Mouse (Mus musculus): ENCODE measurements around the gene Auts2. TPM values are rescaled to one million over a fixed set of nuclear protein-coding genes. Genes with fewer than 3 reads are reported as not detected.

Auts2 gene
- polyA plus RNA-seq, 2 experiments: 38.3 to 50.8 TPM

DNA sequence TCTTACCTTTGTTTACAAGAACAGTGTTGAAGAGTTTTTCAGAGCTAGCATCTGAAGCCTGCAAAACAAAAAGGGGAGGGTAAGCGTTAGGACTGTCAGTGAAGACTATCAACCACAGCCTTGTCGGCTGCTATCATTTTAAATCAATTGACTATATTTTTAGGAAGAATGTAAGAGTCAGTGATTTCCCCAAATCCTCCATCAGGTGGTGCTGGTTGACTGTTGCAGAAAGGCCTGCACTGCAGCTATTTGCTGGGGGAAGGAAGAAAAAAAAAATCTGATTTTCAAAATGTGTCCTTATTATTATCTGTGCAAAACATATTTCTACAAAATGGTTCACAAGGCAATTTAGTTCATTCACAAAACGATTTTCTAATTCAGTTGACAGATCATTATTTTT, 1009.3 kb downstream of the Auts2 start:
- ATAC-seq (ENCODE audit: low FRiP score, low read depth) (no peak), DNase-seq (ENCODE audit: low spot score) (peak; percentile 85)
- WGBS: 26% methylated on average over 3 of the region's 3 CpGs
- peaks cover 27% of the 10 kb centered on the region for H3K36me3 ChIP-seq (ENCODE audit: control insufficient read depth, insufficient read depth, low read length)
- H3K4me3 ChIP-seq (replicated peaks; ENCODE audit: low read length): peak overlapping the region; percentile 10
- no peak for TF ChIP-seq POLR2A (IDR thresholded peaks at IDR 0.05; ENCODE audit: borderline replicate concordance, extremely low read depth, insufficient read depth, insufficient read length)
- no peak overlapping the region for H3K27ac ChIP-seq (replicated peaks; ENCODE audit: low read depth, low read length)
- no peaks in the 10 kb centered on the region for H3K27me3 ChIP-seq (ENCODE audit: control insufficient read depth, insufficient read depth, low read length)
- no peaks in the 10 kb centered on the region for H3K9me3 ChIP-seq (ENCODE audit: control insufficient read depth, low read length)
- H3K4me2 ChIP-seq (replicated peaks; ENCODE audit: low read depth, low read length, severe bottlenecking): peak overlapping the region; percentile 15; the same call in 1 of the 2 replicates
- H3K9ac ChIP-seq (ENCODE audit: low read depth, low read length, severe bottlenecking): no peak overlapping the region
- H3K4me1 ChIP-seq (ENCODE audit: control insufficient read depth, insufficient read depth, low read length): peaks cover 30% of the 10 kb centered on the region

GRCm38 (mm10) chr5:131531744-131532552, 1011.2 kb downstream of the Auts2 start:
- 63% methylated on average over 15 of the region's 15 CpGs for WGBS
- DNase-seq (ENCODE audit: low spot score) (no peak), ATAC-seq (ENCODE audit: low FRiP score, low read depth) (no peak)
- TF ChIP-seq POLR2A (IDR thresholded peaks at IDR 0.05; ENCODE audit: borderline replicate concordance, extremely low read depth, insufficient read depth, insufficient read length): no peak
- Histone ChIP-seq H3K4me1 (ENCODE audit: control insufficient read depth, insufficient read depth, low read length) (peaks cover 43% of the 10 kb centered on the region), H3K36me3 (ENCODE audit: control insufficient read depth, insufficient read depth, low read length) (peaks cover 27% of the 10 kb centered on the region), H3K4me2 (replicated peaks; ENCODE audit: low read depth, low read length, severe bottlenecking) (peak overlapping the region; percentile 20), H3K9me3 (ENCODE audit: control insufficient read depth, low read length) (no peaks in the 10 kb centered on the region), H3K27ac (replicated peaks; ENCODE audit: low read depth, low read length) (no peak overlapping the region), H3K9ac (ENCODE audit: low read depth, low read length, severe bottlenecking) (no peak overlapping the region), H3K4me3 (replicated peaks; ENCODE audit: low read length) (no peak overlapping the region), H3K27me3 (ENCODE audit: control insufficient read depth, insufficient read depth, low read length) (no peaks in the 10 kb centered on the region)

DNA sequence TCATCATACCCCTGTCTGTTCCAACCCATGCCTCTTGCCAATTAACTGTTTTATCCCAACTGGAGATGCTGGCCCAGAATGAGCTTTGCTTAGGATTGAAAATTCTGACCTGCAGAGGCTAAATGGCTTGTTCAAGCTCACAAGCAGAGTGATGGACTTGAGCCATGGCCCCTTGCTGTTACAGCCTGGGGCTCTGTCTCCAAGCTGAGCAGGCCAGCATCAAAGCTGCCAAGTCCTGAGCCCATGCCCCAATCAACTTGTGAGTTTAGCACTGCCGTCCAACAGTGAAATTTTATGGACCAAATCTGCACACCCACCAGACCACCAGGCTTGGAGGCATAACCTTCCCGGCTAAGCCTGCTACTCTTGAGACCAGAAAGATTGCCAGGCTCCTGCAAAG, 1012.3 kb downstream of the Auts2 start:
- H3K9me3 ChIP-seq (ENCODE audit: control insufficient read depth, low read length): no peaks in the 10 kb centered on the region
- H3K4me2 ChIP-seq (replicated peaks; ENCODE audit: low read depth, low read length, severe bottlenecking): no peak overlapping the region
- TF ChIP-seq POLR2A (IDR thresholded peaks at IDR 0.05; ENCODE audit: borderline replicate concordance, extremely low read depth, insufficient read depth, insufficient read length): no peak
- ATAC-seq (ENCODE audit: low FRiP score, low read depth) (0 out of 2 replicates have a peak, but pooled peaks have one; percentile 9), DNase-seq (ENCODE audit: low spot score) (peak; percentile 35)
- no peaks in the 10 kb centered on the region for H3K27me3 ChIP-seq (ENCODE audit: control insufficient read depth, insufficient read depth, low read length)
- no peak overlapping the region for H3K9ac ChIP-seq (ENCODE audit: low read depth, low read length, severe bottlenecking)
- H3K27ac ChIP-seq (replicated peaks; ENCODE audit: low read depth, low read length): no peak overlapping the region
- H3K4me3 ChIP-seq (replicated peaks; ENCODE audit: low read length): no peak overlapping the region
- peaks cover 50% of the 10 kb centered on the region for H3K4me1 ChIP-seq (ENCODE audit: control insufficient read depth, insufficient read depth, low read length)
- peaks cover 27% of the 10 kb centered on the region for H3K36me3 ChIP-seq (ENCODE audit: control insufficient read depth, insufficient read depth, low read length)
- 10% methylated on average over 2 of the region's 2 CpGs for WGBS

GRCm38 (mm10) chr5:131526666-131527065, 1016.5 kb downstream of the Auts2 start:
- Histone ChIP-seq H3K36me3 (ENCODE audit: control insufficient read depth, insufficient read depth, low read length) (peaks cover 11% of the 10 kb centered on the region; the same call in 1 of the 2 replicates), H3K27ac (replicated peaks; ENCODE audit: low read depth, low read length) (no peak overlapping the region; the same call in 1 of the 2 replicates), H3K4me2 (replicated peaks; ENCODE audit: low read depth, low read length, severe bottlenecking) (no peak overlapping the region), H3K27me3 (ENCODE audit: control insufficient read depth, insufficient read depth, low read length) (no peaks in the 10 kb centered on the region), H3K9ac (ENCODE audit: low read depth, low read length, severe bottlenecking) (no peak overlapping the region), H3K4me1 (ENCODE audit: control insufficient read depth, insufficient read depth, low read length) (peaks cover 60% of the 10 kb centered on the region), H3K9me3 (ENCODE audit: control insufficient read depth, low read length) (no peaks in the 10 kb centered on the region), H3K4me3 (replicated peaks; ENCODE audit: low read length) (no peak overlapping the region)
- DNase-seq (ENCODE audit: low spot score): peak; percentile 61
- TF ChIP-seq POLR2A (IDR thresholded peaks at IDR 0.05; ENCODE audit: borderline replicate concordance, extremely low read depth, insufficient read depth, insufficient read length): no peak
- WGBS: 21% methylated on average over 3 of the region's 3 CpGs
- peak; percentile 56; the same call in 1 of the 2 replicates for ATAC-seq (ENCODE audit: low FRiP score, low read depth)

DNA sequence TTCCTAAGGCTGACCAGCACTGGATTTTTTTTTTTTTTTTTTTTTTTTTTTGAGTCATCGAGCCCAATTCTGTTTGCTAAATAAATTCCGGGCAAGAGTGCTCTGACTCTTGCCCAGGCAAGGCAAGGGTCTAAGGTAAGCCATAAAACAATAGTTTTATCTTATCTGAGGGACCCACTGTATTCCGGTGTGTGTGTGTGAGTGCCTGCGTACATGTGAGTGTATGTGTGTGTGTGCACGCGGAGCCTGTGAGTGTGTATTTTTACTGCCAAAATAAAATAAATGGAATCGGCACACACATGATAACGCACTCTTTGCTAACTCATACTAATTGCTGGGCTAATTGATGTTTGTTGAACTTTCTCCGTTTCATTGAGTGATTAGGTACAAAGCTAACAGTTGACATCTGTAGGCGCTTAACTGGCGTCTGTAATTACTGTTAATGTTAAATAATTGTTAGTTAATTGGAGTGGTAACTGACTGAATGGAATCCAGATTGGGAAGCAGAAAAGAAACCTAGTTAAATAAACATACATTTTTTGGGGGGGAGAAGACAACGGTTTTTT, 1018.2 kb downstream of the Auts2 start:
- no peak for ATAC-seq (ENCODE audit: low FRiP score, low read depth)
- Histone ChIP-seq H3K9ac (ENCODE audit: low read depth, low read length, severe bottlenecking) (no peak overlapping the region), H3K36me3 (ENCODE audit: control insufficient read depth, insufficient read depth, low read length) (peaks cover 8% of the 10 kb centered on the region; the same call in 1 of the 2 replicates), H3K4me2 (replicated peaks; ENCODE audit: low read depth, low read length, severe bottlenecking) (no peak overlapping the region), H3K27me3 (ENCODE audit: control insufficient read depth, insufficient read depth, low read length) (no peaks in the 10 kb centered on the region), H3K4me1 (ENCODE audit: control insufficient read depth, insufficient read depth, low read length) (peaks cover 54% of the 10 kb centered on the region), H3K4me3 (replicated peaks; ENCODE audit: low read length) (no peak overlapping the region), H3K27ac (replicated peaks; ENCODE audit: low read depth, low read length) (no peak overlapping the region), H3K9me3 (ENCODE audit: control insufficient read depth, low read length) (no peaks in the 10 kb centered on the region)
- 57% methylated on average over 12 of the region's 12 CpGs for whole genome bisulfite sequencing
- no peak for DNase-seq (ENCODE audit: low spot score)
- TF ChIP-seq POLR2A (IDR thresholded peaks at IDR 0.05; ENCODE audit: borderline replicate concordance, extremely low read depth, insufficient read depth, insufficient read length): no peak

Measured in limb, embryonic 14.5 days (tissue).